Mouse (Mus musculus): ENCODE results near the gene Stat1.

The Stat1 gene

GRCm38 (mm10) chr1:52166652-52167220 is 47.5 kb downstream of the Stat1 start:
- DNase-seq: no peak

GRCm38 (mm10) chr1:52170057-52170456 is 50.8 kb downstream of the Stat1 start:
- DNase-seq: no peak

GRCm38 (mm10) chr1:52170747-52171146 is 51.5 kb downstream of the Stat1 start:
- DNase-seq: no peak

GRCm38 (mm10) chr1:52171271-52171670 is 52.0 kb downstream of the Stat1 start:
- no peak for DNase-seq

- no peak for DNase-seq
Measured at GRCm38 (mm10) chr1:52175321-52175720, 56.1 kb downstream of the Stat1 start.

GRCm38 (mm10) chr1:52175983-52176382 is 56.7 kb downstream of the Stat1 start:
- DNase-seq: no peak

- DNase-seq: peak; percentile 38
Measured at GRCm38 (mm10) chr1:52176999-52177398, 57.8 kb downstream of the Stat1 start.

- DNase-seq: no peak
Measured at GRCm38 (mm10) chr1:52179939-52180568, 60.8 kb downstream of the Stat1 start.

GRCm38 (mm10) chr1:52181994-52182393 is 62.8 kb downstream of the Stat1 start:
- no peak for DNase-seq

GRCm38 (mm10) chr1:52182992-52183391 is 63.8 kb downstream of the Stat1 start:
- DNase-seq: no peak
